Mouse (Mus musculus) splenic B cell, adult 2 months (primary cell): ENCODE measurements around the gene Gm4981.
"Not testable (repeated sequence)": the region's sequence is repeated elsewhere in the genome, so short reads cannot be mapped to it uniquely, and the experiment has no call there.

Source experiments
- DNase-seq: peaks from one replicate; pipeline ENCODE4 v3.0.0-alpha.2; 2011; ENCODE audit warnings: low read depth, low spot score
- H3K27me3 ChIP-seq: 2 replicates; pipeline ENCODE4 v1.6.1; 2012; ENCODE audit warnings: mild to moderate bottlenecking, low read length, moderate library complexity, mixed read lengths; ENCODE audit not compliant: control insufficient read depth, poor library complexity, insufficient read depth, severe bottlenecking
- H3K36me3 ChIP-seq: 2 replicates; pipeline ENCODE4 v1.6.1; 2012; ENCODE audit warnings: mild to moderate bottlenecking, low read length, moderate library complexity, mixed read lengths; ENCODE audit not compliant: control insufficient read depth, poor library complexity, insufficient read depth, severe bottlenecking

Gene Gm4981

GRCm38 (mm10) chr10:58230021-58230420 lies 6.5 kb downstream of the Gm4981 start:
- not testable (repeated sequence) for H3K36me3 ChIP-seq, DNase-seq, H3K27me3 ChIP-seq

- H3K36me3 ChIP-seq, DNase-seq: not testable (repeated sequence)
These were observed 8.7 kb downstream of the Gm4981 start for GRCm38 (mm10) chr10:58227798-58228197.

DNA sequence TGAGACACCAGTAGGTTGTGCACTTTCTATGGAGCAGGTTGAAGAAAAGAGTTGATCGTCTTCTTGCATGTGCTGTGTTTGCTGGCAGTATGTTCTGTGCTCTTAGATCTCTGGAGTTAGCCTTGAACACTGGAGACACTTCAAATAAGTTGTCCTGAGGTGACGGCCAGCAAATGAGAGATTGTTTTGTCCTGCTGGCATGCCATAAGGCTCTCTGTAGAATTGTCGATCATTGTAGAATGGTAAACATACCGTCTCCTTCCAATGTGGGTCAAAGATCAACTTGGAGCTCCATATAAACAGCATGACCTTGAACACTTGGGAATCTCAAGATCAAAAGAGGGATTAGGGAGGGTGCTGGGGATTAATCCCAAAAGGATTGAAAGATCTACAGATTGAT lies 10.1 kb downstream of the Gm4981 start:
- not testable (repeated sequence) for H3K36me3 ChIP-seq, H3K27me3 ChIP-seq
- peak; percentile 36 for DNase-seq

More at GRCm38 (mm10) chr10:58227798-58228197, 8.7 kb downstream of the Gm4981 start:
- H3K27me3 ChIP-seq: not testable (repeated sequence)

- peak; percentile 23 for DNase-seq
These were observed 11.4 kb downstream of the Gm4981 start, which contains the start of gene AW822073 for GRCm38 (mm10) chr10:58224827-58225785. Gene AW822073 (minus strand): TSS chr10:58224930.

GRCm38 (mm10) chr10:58223972-58224805 lies 12.3 kb downstream of the Gm4981 start:
- H3K36me3 ChIP-seq, H3K27me3 ChIP-seq: not testable (repeated sequence)
- DNase-seq: peak; percentile 36

More at GRCm38 (mm10) chr10:58224827-58225785, 11.4 kb downstream of the Gm4981 start, which contains the start of gene AW822073:
- H3K27me3 ChIP-seq, H3K36me3 ChIP-seq: not testable (repeated sequence)

DNA sequence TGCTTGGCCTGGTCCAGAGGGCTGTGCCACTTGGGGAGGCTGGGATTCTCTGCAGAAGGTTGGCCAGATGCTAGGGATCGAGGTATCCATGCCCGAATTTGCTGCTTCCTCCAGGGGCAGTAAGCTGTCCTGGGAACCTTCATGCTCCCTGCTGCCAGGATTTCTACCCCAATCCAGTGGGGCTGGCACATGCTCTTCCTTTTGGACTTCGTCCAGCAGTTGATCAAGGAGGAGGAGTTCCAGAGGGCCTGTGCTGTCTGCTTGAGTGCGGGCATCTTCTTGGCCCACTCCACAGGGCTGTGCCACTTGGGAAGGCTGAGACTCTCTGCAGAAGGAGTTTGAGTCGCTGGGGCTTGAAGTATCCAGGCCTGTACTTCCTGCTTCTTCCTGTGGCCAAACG lies 13.3 kb downstream of the Gm4981 start:
- not testable (repeated sequence) for H3K36me3 ChIP-seq, H3K27me3 ChIP-seq, DNase-seq

DNA sequence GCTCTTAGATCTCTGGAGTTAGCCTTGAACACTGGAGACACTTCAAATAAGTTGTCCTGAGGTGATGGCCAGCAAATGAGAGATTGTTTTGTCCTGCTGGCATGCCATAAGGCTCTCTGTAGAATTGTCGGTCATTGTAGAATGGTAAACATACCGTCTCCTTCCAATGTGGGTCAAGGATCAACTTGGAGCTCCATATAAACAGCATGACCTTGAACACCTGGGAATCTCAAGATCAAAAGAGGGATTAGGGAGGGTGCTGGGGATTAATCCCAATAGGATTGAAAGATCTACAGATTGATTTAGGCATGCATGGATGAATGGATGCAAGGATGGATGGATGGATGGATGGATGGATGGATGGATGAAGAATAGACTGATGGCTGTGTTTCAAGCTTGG lies 14.9 kb downstream of the Gm4981 start:
- H3K36me3 ChIP-seq, H3K27me3 ChIP-seq, DNase-seq: not testable (repeated sequence)

- H3K27me3 ChIP-seq: no peaks in the 10 kb centered on the region
- no peaks in the 10 kb centered on the region for H3K36me3 ChIP-seq
- peak; percentile 23 for DNase-seq
These were observed 15.8 kb downstream of the Gm4981 start for GRCm38 (mm10) chr10:58220726-58221125.

GRCm38 (mm10) chr10:58217366-58217765 lies 19.1 kb downstream of the Gm4981 start:
- no peak for DNase-seq
- H3K27me3 ChIP-seq: no peaks in the 10 kb centered on the region
- no peaks in the 10 kb centered on the region for H3K36me3 ChIP-seq

- no peak for DNase-seq
- no peaks in the 10 kb centered on the region for H3K27me3 ChIP-seq
These were observed 21.1 kb downstream of the Gm4981 start for GRCm38 (mm10) chr10:58215353-58215752.

DNA sequence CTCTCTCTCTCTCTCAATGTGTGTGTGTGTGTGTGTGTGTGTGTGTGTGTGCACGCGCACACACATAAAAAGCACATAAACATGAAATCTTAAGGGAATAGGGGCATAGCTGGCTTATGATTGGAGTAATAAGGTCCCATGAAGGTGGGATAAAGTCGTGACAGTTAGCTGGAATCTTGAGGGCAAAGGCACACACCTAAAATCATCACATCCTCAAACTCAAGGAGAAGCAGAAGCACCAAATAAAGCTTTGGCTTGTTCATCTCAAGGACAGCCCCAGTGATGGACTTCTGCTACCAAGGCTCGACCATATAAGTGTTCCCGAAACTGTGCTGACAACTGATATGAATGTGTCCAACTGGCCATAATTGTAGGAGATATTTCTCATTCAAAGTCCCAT lies 21.6 kb downstream of the Gm4981 start:
- H3K36me3 ChIP-seq: no peaks in the 10 kb centered on the region
- no peaks in the 10 kb centered on the region for H3K27me3 ChIP-seq

More at GRCm38 (mm10) chr10:58215353-58215752, 21.1 kb downstream of the Gm4981 start:
- no peaks in the 10 kb centered on the region for H3K36me3 ChIP-seq

DNA sequence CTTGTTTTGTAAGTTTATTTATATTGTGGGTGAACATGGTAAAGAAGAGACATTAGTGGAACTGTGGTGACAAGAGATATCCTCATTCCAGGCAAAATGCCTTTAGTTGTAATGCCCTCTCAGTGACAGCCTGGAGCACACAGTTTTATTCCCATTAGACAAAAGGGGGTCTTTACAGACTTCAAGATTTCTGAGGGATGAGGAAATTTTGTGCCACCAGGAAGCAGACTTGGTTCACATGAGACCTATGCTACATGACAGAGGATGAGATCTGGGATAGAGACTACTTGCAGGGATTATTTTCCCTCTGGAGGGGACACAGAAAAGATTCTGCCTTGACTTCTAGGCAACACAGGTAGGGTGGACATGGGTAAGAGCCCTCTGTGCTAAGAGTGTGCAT lies 22.0 kb downstream of the Gm4981 start:
- Histone ChIP-seq H3K36me3 (no peaks in the 10 kb centered on the region), H3K27me3 (no peaks in the 10 kb centered on the region)
- DNase-seq: no peak

More for the DNA sequence above, 21.6 kb downstream of the Gm4981 start:
- DNase-seq: no peak

DNA sequence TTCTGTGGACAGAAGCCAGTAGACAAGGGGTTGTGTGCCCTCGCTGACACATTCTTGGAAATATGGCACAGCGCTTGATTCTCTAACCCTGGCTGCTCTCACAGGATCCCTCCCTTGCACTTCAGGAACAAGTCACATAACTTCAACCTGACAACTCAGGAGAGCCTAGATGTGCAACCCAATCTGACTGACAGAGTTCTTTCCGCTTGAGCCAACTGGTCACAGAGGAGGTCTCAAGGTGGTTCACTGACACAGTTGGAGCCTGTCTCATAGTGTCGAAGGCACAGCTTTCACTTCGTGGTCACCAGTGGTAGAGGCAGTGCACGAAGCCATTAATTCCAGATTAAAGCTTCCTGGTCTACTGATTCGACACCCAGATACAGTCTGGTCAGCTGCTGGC lies 24.3 kb downstream of the Gm4981 start:
- no peaks in the 10 kb centered on the region for H3K36me3 ChIP-seq
- no peak for DNase-seq
- no peaks in the 10 kb centered on the region for H3K27me3 ChIP-seq

DNA sequence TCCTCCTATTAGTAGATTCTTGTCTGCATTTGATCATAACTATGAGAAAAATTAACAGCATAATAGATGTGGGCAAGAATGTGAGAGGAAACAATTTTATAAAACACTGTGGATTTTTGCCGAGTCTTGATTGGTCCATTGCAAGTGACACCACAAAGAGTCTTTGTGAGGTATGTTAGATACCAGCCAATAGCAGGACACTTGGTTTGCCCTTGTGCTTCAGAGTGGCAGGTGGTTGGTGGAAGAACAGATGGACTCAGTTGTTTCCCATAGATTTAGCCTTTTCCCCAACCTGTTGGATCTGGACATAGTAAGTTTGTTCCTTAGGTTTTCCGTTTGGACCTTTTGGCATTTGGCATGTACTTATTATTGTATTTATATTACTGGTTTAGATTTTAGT lies 25.3 kb downstream of the Gm4981 start:
- DNase-seq: no peak
- H3K27me3 ChIP-seq: no peaks in the 10 kb centered on the region
- H3K36me3 ChIP-seq: no peaks in the 10 kb centered on the region

DNA sequence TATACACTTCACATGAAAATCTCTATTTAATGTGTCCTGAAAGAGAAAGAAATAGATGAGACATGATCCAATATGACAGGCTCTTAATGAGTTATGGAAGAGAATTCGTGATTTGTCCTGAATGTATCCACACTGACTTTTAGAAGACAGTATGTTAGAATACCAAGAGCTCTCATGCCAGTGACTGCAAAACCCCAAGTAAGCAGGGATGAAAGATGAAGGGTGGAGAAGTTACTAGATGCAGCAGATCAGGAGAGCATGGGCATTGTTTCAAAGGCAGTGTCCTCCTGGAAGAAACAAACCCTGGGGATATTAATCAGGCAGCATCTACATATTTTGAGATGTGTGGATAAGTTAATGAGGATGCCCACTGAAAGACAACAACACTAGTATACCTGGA lies 26.0 kb downstream of the Gm4981 start:
- Histone ChIP-seq H3K27me3 (no peaks in the 10 kb centered on the region), H3K36me3 (no peaks in the 10 kb centered on the region)
- no peak for DNase-seq
